Comparison of ENCODE assay signal across 42 mouse cellular contexts in genomic region chr5:116046246-116046645, GRCm38 (mm10). TPM values are rescaled to one million over a fixed set of nuclear protein-coding genes. Genes with fewer than 3 reads are reported as not detected.
"Had no signal": no experiment of that assay in that cellular context is flagged by ENCODE, and none has a peak within 500 bp of the region (broad histone marks: within the 10 kb centered on the region; RNA-seq: fewer than 3 reads in every experiment).

No protein-coding gene starts in this region.

- H3K27ac ChIP-seq: limb, embryonic 12.5 days; limb, embryonic 13.5 days; limb, embryonic 15.5 days; liver, embryonic 12.5 days; liver, embryonic 13.5 days; liver, embryonic 14.5 days; liver, embryonic 15.5 days; lung, embryonic 15.5 days; macrophage; midbrain, embryonic 10.5 days; midbrain, embryonic 12.5 days; midbrain, embryonic 13.5 days; midbrain, embryonic 15.5 days had no signal

- H3K27me3 ChIP-seq: limb, embryonic 12.5 days; limb, embryonic 13.5 days; limb, embryonic 15.5 days; liver, embryonic 15.5 days; lung, embryonic 15.5 days; midbrain, embryonic 12.5 days; midbrain, embryonic 13.5 days; midbrain, embryonic 15.5 days had no signal

- H3K4me3 ChIP-seq: limb, embryonic 12.5 days; limb, embryonic 13.5 days; limb, embryonic 15.5 days; liver, embryonic 12.5 days; liver, embryonic 13.5 days; liver, embryonic 15.5 days; lung, embryonic 15.5 days; megakaryocyte, embryonic 14.5 days; midbrain, embryonic 10.5 days; midbrain, embryonic 12.5 days; midbrain, embryonic 13.5 days; midbrain, embryonic 15.5 days; myocyte had no signal

- H3K9me3 ChIP-seq: limb, embryonic 12.5 days; limb, embryonic 13.5 days; limb, embryonic 15.5 days; liver, embryonic 12.5 days; liver, embryonic 13.5 days; liver, embryonic 15.5 days; lung, embryonic 15.5 days; midbrain, embryonic 10.5 days; midbrain, embryonic 12.5 days; midbrain, embryonic 13.5 days; midbrain, embryonic 15.5 days had no signal

- DNase-seq: left cerebral cortex, postnatal 4 days; liver; liver, embryonic 13.5 days; liver, postnatal 0 days; lung, adult 18-20 months; lung, adult 2 months; lung, embryonic 14.5 days; lung, postnatal 10 days; lung, postnatal 14 days; lung, postnatal 36 days; lung, postnatal 4 days; midbrain, embryonic 14.5 days had no signal

- H3K36me3 ChIP-seq: limb, embryonic 12.5 days; limb, embryonic 13.5 days; limb, embryonic 15.5 days; liver, embryonic 12.5 days; liver, embryonic 13.5 days; liver, embryonic 15.5 days; lung, embryonic 15.5 days; midbrain, embryonic 10.5 days; midbrain, embryonic 12.5 days; midbrain, embryonic 13.5 days; midbrain, embryonic 15.5 days had no signal

- H3K4me1 ChIP-seq: limb, embryonic 12.5 days; limb, embryonic 13.5 days; limb, embryonic 15.5 days; liver, embryonic 12.5 days; liver, embryonic 13.5 days; liver, embryonic 15.5 days; lung, embryonic 15.5 days; midbrain, embryonic 10.5 days; midbrain, embryonic 12.5 days; midbrain, embryonic 13.5 days; midbrain, embryonic 15.5 days had no signal

RNA-seq across cellular contexts. Expression of gene Tmem233, which starts 36.8 kb away (rescaled TPM):
- total RNA-seq: left cerebral cortex, postnatal 10 days; left cerebral cortex, postnatal 14 days; left cerebral cortex, postnatal 25 days; left cerebral cortex, postnatal 36 days; left cerebral cortex, postnatal 4 days; liver, adult 2 months; megakaryocyte progenitor cell, adult 5-6 weeks; megakaryocyte, adult 5-6 weeks; megakaryocyte-erythroid progenitor cell, adult 5-6 weeks; midbrain, postnatal 0 days; monocyte, adult 5-6 weeks had no signal
- polyA plus RNA-seq: limb, embryonic 11.5 days; limb, embryonic 12.5 days; limb, embryonic 13.5 days; liver, adult 2 months; liver, embryonic 11.5 days; liver, embryonic 12.5 days; liver, embryonic 13.5 days; liver, embryonic 14.5 days; liver, embryonic 15.5 days; liver, embryonic 16.5 days; liver, postnatal 0 days; macrophage; midbrain, embryonic 10.5 days; midbrain, embryonic 11.5 days; midbrain, embryonic 12.5 days; midbrain, embryonic 13.5 days; midbrain, embryonic 14.5 days; midbrain, embryonic 15.5 days; midbrain, embryonic 16.5 days; midbrain, postnatal 0 days; neural tube, embryonic 11.5 days had no signal
